Mouse (Mus musculus): ENCODE measurements around the gene Tmbim1. TPM values are rescaled to one million over a fixed set of nuclear protein-coding genes. Genes with fewer than 3 reads are reported as not detected.
A peak's percentile ranks its signal among the peaks of the same experiment; 100 is the strongest.
"Not testable (repeated sequence)": the region's sequence is repeated elsewhere in the genome, so short reads cannot be mapped to it uniquely, and the experiment has no call there.

The Tmbim1 gene
- polyA plus RNA-seq (2015; fragmentation: Nextera tagmentation; extraction: Ambion mirVana): 105 and 150 TPM in 2 replicates

- H3K9ac ChIP-seq (ENCODE audit: low read length): peak within 1 kb of the TSS; percentile 99
- 96% methylated on average over 2 of the region's 2 CpGs for WGBS
Measured at GRCm38 (mm10) chr1:74305522-74305921, at the start of gene Tmbim1. Gene Tmbim1 (minus strand): TSS chr1:74305622.

GRCm38 (mm10) chr1:74353453-74354229, 48.2 kb upstream of the Tmbim1 start:
- Histone ChIP-seq H3K9ac (ENCODE audit: low read length) (no peak overlapping the region), H3K4me1 (ENCODE audit: control insufficient read depth, insufficient read depth, low read length) (no peaks in the 10 kb centered on the region), H3K4me3 (replicated peaks; ENCODE audit: low read length) (no peak overlapping the region), H3K36me3 (ENCODE audit: control insufficient read depth, insufficient read depth, low read length) (peaks cover 6% of the 10 kb centered on the region), H3K27ac (ENCODE audit: low read length) (no peak overlapping the region), H3K9me3 (replicated peaks; ENCODE audit: control insufficient read depth, low read length) (no peaks in the 10 kb centered on the region), H3K4me2 (ENCODE audit: low read depth, low read length) (no peak overlapping the region), H3K27me3 (ENCODE audit: control insufficient read depth, insufficient read depth, low read length) (no peaks in the 10 kb centered on the region)
- WGBS: 87% methylated on average over 9 of the region's 9 CpGs
- no peak for ATAC-seq (ENCODE audit: insufficient read depth, low FRiP score)

More at GRCm38 (mm10) chr1:74305522-74305921, at the start of gene Tmbim1:
- Histone ChIP-seq H3K27ac (ENCODE audit: low read length) (peak within 1 kb of the TSS; percentile 100), H3K4me2 (ENCODE audit: low read depth, low read length) (peak within 1 kb of the TSS; percentile 83), H3K36me3 (ENCODE audit: control insufficient read depth, insufficient read depth, low read length) (no peaks in the 10 kb centered on the region), H3K9me3 (replicated peaks; ENCODE audit: control insufficient read depth, low read length) (no peaks in the 10 kb centered on the region), H3K4me1 (ENCODE audit: control insufficient read depth, insufficient read depth, low read length) (peaks cover 49% of the 10 kb centered on the region), H3K4me3 (replicated peaks; ENCODE audit: low read length) (peak within 1 kb of the TSS; percentile 84), H3K27me3 (ENCODE audit: control insufficient read depth, insufficient read depth, low read length) (no peaks in the 10 kb centered on the region)
- no peak for ATAC-seq (ENCODE audit: insufficient read depth, low FRiP score)

- Histone ChIP-seq H3K9me3 (replicated peaks; ENCODE audit: control insufficient read depth, low read length) (no peaks in the 10 kb centered on the region), H3K36me3 (ENCODE audit: control insufficient read depth, insufficient read depth, low read length) (peaks cover 6% of the 10 kb centered on the region), H3K4me3 (replicated peaks; ENCODE audit: low read length) (no peak overlapping the region), H3K27ac (ENCODE audit: low read length) (no peak overlapping the region), H3K27me3 (ENCODE audit: control insufficient read depth, insufficient read depth, low read length) (no peaks in the 10 kb centered on the region), H3K9ac (ENCODE audit: low read length) (no peak overlapping the region), H3K4me1 (ENCODE audit: control insufficient read depth, insufficient read depth, low read length) (no peaks in the 10 kb centered on the region), H3K4me2 (ENCODE audit: low read depth, low read length) (no peak overlapping the region)
- ATAC-seq (ENCODE audit: insufficient read depth, low FRiP score): no peak
- WGBS: 86% methylated on average over 5 of the region's 5 CpGs
Measured at GRCm38 (mm10) chr1:74352532-74353096, 47.2 kb upstream of the Tmbim1 start.

DNA sequence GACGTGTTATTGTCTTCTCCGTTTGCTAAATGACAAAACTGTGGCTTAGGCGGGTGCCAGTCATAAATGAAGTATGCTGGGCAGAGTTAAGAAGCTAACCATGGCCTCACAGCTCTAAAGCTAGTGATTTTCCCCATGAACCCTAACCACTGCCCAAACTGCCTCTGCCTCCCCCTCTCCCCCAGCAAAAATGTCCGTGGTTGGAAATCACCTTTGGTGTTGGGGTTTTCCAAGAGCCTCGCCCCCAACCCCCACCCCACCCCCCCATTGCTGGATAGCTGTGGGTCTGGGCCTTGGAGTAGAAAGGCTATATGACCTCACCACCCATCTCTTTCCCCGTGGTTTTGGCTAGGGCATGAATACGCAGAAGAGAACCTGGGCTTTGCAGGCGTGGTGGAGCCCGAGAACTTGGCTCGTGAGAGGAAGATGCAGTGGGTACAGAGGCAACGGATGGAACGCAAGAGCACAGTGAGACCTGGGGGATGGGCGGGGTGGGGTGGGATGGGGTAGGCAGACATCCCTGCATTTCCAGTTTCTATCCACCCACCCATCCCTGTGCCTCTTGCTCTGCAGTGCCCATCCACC, 45.9 kb upstream of the Tmbim1 start:
- no peak overlapping the region for H3K4me3 ChIP-seq (replicated peaks; ENCODE audit: low read length)

DNA sequence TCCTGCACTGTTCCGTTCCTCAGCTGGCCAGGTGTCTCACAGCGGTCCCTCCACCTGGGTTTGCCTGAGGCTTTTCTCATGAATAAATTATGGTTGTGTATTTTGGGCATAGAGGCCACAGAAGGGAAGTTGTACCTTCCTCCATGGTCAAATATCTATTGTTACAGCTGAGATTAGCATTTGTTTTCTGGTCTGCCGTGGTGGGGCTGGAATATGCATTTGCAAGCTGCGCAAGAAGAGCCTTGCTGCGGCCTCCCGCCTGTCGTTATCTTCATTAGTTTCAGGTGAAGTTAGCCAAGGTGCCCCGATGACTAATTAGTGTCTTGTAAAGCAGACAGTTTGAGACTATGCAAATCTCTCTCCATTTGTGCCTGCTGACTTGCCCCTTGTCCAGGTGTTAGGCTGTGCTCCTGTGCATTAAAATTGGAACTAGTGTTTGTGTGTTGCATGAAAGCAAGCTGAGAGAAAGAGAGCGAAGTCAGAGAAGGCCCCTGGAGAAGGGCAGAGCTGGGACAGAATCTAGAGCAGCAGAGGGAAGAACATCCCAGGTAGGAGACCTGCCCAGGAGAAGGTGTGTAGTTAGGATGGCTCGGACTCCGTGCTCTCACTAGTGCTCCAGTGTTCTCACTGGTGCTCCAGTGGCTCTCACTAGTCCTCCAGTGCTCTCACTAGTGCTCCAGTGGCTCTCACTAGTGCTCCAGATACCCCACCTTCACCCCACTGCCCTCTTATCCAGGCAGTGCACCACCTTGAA, 38.9 kb upstream of the Tmbim1 start:
- no peak overlapping the region for H3K4me3 ChIP-seq (replicated peaks; ENCODE audit: low read length)
- H3K27me3 ChIP-seq (ENCODE audit: control insufficient read depth, insufficient read depth, low read length): no peaks in the 10 kb centered on the region
- H3K9me3 ChIP-seq (replicated peaks; ENCODE audit: control insufficient read depth, low read length): no peaks in the 10 kb centered on the region
- ATAC-seq (ENCODE audit: insufficient read depth, low FRiP score): no peak
- WGBS: 78% methylated on average over 11 of the region's 11 CpGs
- no peak overlapping the region for H3K4me2 ChIP-seq (ENCODE audit: low read depth, low read length)
- no peak overlapping the region for H3K27ac ChIP-seq (ENCODE audit: low read length)
- H3K36me3 ChIP-seq (ENCODE audit: control insufficient read depth, insufficient read depth, low read length): no peaks in the 10 kb centered on the region
- H3K9ac ChIP-seq (ENCODE audit: low read length): no peak overlapping the region
- H3K4me1 ChIP-seq (ENCODE audit: control insufficient read depth, insufficient read depth, low read length): no peaks in the 10 kb centered on the region

More for the DNA sequence above, 45.9 kb upstream of the Tmbim1 start:
- 88% methylated on average over 13 of the region's 13 CpGs for WGBS
- H3K9me3 ChIP-seq (replicated peaks; ENCODE audit: control insufficient read depth, low read length): no peaks in the 10 kb centered on the region
- no peak for ATAC-seq (ENCODE audit: insufficient read depth, low FRiP score)
- no peak overlapping the region for H3K4me2 ChIP-seq (ENCODE audit: low read depth, low read length)
- H3K9ac ChIP-seq (ENCODE audit: low read length): no peak overlapping the region
- no peaks in the 10 kb centered on the region for H3K4me1 ChIP-seq (ENCODE audit: control insufficient read depth, insufficient read depth, low read length)
- peaks cover 6% of the 10 kb centered on the region for H3K36me3 ChIP-seq (ENCODE audit: control insufficient read depth, insufficient read depth, low read length)
- no peaks in the 10 kb centered on the region for H3K27me3 ChIP-seq (ENCODE audit: control insufficient read depth, insufficient read depth, low read length)
- H3K27ac ChIP-seq (ENCODE audit: low read length): no peak overlapping the region

DNA sequence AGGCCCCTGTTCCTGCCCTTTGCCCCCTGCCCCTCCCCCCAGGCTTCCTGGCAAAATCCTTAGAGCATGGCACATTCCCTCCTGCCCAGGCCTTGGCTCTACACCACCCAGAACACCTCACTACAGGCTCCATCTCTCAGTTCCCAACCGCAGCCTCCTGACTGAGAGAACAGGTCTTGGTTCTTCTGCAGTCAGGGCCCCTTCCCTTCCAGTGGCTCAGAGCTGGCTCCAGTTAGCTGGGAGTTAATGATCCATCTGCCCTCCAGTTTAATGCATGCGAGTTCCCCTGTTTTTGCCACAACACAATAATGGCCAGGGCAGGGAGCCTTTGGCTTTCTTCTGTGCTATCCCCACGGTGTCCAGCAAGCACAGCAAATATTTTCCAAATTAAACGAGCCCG, 37.7 kb upstream of the Tmbim1 start:
- ATAC-seq (ENCODE audit: insufficient read depth, low FRiP score): no peak
- Histone ChIP-seq H3K4me2 (ENCODE audit: low read depth, low read length) (no peak overlapping the region), H3K27ac (ENCODE audit: low read length) (no peak overlapping the region), H3K27me3 (ENCODE audit: control insufficient read depth, insufficient read depth, low read length) (no peaks in the 10 kb centered on the region), H3K4me1 (ENCODE audit: control insufficient read depth, insufficient read depth, low read length) (no peaks in the 10 kb centered on the region), H3K9me3 (replicated peaks; ENCODE audit: control insufficient read depth, low read length) (no peaks in the 10 kb centered on the region), H3K9ac (ENCODE audit: low read length) (no peak overlapping the region), H3K36me3 (ENCODE audit: control insufficient read depth, insufficient read depth, low read length) (no peaks in the 10 kb centered on the region), H3K4me3 (replicated peaks; ENCODE audit: low read length) (no peak overlapping the region)
- 71% methylated on average over 5 of the region's 5 CpGs for WGBS

DNA sequence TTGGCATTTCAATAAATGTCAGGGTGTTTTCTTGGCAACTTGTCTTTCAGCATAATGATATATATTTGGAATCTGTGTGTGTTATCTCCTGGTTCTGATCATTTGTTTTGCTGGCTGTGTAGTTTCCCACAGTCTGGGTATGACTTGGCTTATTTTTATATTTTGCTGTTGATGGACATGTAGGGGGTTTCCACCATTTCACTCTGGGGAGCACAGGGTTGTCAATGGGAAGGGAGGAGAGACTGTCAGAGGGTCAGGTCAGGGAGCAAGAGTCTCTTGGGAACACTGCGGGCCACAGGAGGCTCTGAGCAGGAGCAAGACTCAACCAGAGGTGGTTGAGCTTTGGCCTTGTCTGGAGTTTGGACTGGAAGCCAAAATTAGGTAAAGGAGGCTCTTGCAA, 36.9 kb upstream of the Tmbim1 start:
- Histone ChIP-seq H3K36me3 (ENCODE audit: control insufficient read depth, insufficient read depth, low read length) (no peaks in the 10 kb centered on the region), H3K4me1 (ENCODE audit: control insufficient read depth, insufficient read depth, low read length) (no peaks in the 10 kb centered on the region), H3K9ac (ENCODE audit: low read length) (no peak overlapping the region), H3K9me3 (replicated peaks; ENCODE audit: control insufficient read depth, low read length) (no peaks in the 10 kb centered on the region), H3K4me3 (replicated peaks; ENCODE audit: low read length) (no peak overlapping the region), H3K4me2 (ENCODE audit: low read depth, low read length) (no peak overlapping the region), H3K27ac (ENCODE audit: low read length) (no peak overlapping the region), H3K27me3 (ENCODE audit: control insufficient read depth, insufficient read depth, low read length) (no peaks in the 10 kb centered on the region)
- ATAC-seq (ENCODE audit: insufficient read depth, low FRiP score): no peak
- 89% methylated on average over 1 of the region's 1 CpGs for WGBS

GRCm38 (mm10) chr1:74341898-74342297, 36.5 kb upstream of the Tmbim1 start:
- WGBS: 83% methylated on average over 7 of the region's 7 CpGs
- H3K27ac ChIP-seq (ENCODE audit: low read length): no peak overlapping the region
- no peaks in the 10 kb centered on the region for H3K9me3 ChIP-seq (replicated peaks; ENCODE audit: control insufficient read depth, low read length)
- H3K36me3 ChIP-seq (ENCODE audit: control insufficient read depth, insufficient read depth, low read length): no peaks in the 10 kb centered on the region
- no peak overlapping the region for H3K4me3 ChIP-seq (replicated peaks; ENCODE audit: low read length)
- H3K9ac ChIP-seq (ENCODE audit: low read length): no peak overlapping the region
- no peak overlapping the region for H3K4me2 ChIP-seq (ENCODE audit: low read depth, low read length)
- no peak for ATAC-seq (ENCODE audit: insufficient read depth, low FRiP score)
- H3K4me1 ChIP-seq (ENCODE audit: control insufficient read depth, insufficient read depth, low read length): no peaks in the 10 kb centered on the region
- H3K27me3 ChIP-seq (ENCODE audit: control insufficient read depth, insufficient read depth, low read length): no peaks in the 10 kb centered on the region

GRCm38 (mm10) chr1:74340992-74341391, 35.6 kb upstream of the Tmbim1 start:
- not testable (repeated sequence) for H3K4me2 ChIP-seq (ENCODE audit: low read depth, low read length); H3K27me3 ChIP-seq (ENCODE audit: control insufficient read depth, insufficient read depth, low read length); ATAC-seq (ENCODE audit: insufficient read depth, low FRiP score); H3K9me3 ChIP-seq (replicated peaks; ENCODE audit: control insufficient read depth, low read length); H3K36me3 ChIP-seq (ENCODE audit: control insufficient read depth, insufficient read depth, low read length); H3K4me3 ChIP-seq (replicated peaks; ENCODE audit: low read length); H3K27ac ChIP-seq (ENCODE audit: low read length); H3K9ac ChIP-seq (ENCODE audit: low read length); H3K4me1 ChIP-seq (ENCODE audit: control insufficient read depth, insufficient read depth, low read length)
- WGBS: 88% methylated on average over 4 of the region's 4 CpGs
